Mouse (Mus musculus): ENCODE measurements around the gene 9130409I23Rik.

DNA sequence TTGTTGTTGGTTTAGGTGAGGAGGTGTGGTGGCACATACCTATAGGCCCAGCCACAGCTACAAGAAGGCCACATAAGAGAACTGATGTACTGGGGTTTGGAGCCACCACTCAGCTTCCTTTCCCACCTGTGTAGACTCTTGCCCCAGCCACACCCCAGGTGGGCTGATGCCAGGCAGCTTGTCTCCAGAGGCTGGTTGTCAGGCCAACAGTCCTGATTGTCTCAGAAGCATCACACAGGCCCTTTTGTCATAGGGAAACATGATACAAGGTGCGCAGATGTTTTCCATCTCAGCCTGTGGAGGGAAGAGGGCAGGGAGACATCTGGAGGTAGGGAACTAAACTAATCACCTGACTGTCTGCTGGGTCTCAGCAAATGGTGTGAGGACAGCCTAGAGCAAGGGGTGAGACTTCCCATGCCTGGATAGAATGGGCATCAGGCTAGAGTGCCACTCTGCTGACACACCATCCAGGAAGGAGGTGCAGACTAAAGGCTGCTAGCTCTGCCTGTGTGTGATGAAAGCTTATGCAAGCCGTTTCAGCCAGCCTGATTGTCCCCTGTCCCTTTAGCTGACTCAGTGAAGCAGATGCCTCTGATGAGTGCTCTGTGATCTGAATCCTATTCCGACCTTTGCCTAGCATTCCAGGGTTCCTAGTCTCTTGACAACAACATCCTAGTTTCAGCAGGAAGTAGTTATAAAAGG, 10.9 kb downstream of the 9130409I23Rik start:
- TF ChIP-seq CTCF (IDR thresholded peaks at IDR 0.05; ENCODE audit: low read depth), result no peak
- no peak for TF ChIP-seq EP300 (IDR thresholded peaks at IDR 0.05; ENCODE audit: low read depth)

Data from liver, postnatal 0 days (tissue).